Mouse (Mus musculus) limb, embryonic 15.5 days (tissue): ENCODE results near the gene Plcb3. TPM values are rescaled to one million over a fixed set of nuclear protein-coding genes. Genes with fewer than 3 reads are reported as not detected.

Experiments
- ATAC-seq: fragments of 200-750 bp; cut with Nextera tagmentation; 2 replicates; pipeline ENCODE4 v1.8.0; 2017; ENCODE audit warnings: low read depth, moderate TSS enrichment; ENCODE audit not compliant: insufficient number of reproducible peaks, low FRiP score, low TSS enrichment
- H3K27ac ChIP-seq: fragments of 300-500 bp; sonication (generic); 2 replicates; pipeline ENCODE4 v1.5.1; 2015; ENCODE audit warnings: moderate library complexity, mild to moderate bottlenecking, inconsistent platforms
- H3K27me3 ChIP-seq: fragments of 300-500 bp; sonication (generic); 2 replicates; pipeline ENCODE4 v1.6.1; 2015; ENCODE audit warnings: inconsistent platforms
- H3K36me3 ChIP-seq: fragments of 300-500 bp; sonication (generic); 2 replicates; pipeline ENCODE4 v1.6.1; 2015; ENCODE audit warnings: inconsistent platforms
- H3K4me1 ChIP-seq: fragments of 300-500 bp; sonication (generic); 2 replicates; pipeline ENCODE4 v1.6.1; 2015; ENCODE audit warnings: inconsistent platforms
- H3K4me2 ChIP-seq: fragments of 300-500 bp; sonication (generic); 2 replicates; pipeline ENCODE4 v1.6.1; 2015; ENCODE audit warnings: mild to moderate bottlenecking, inconsistent platforms
- H3K4me3 ChIP-seq: fragments of 300-500 bp; sonication (generic); 2 replicates; pipeline ENCODE4 v1.5.1; 2015; ENCODE audit warnings: mild to moderate bottlenecking, inconsistent platforms
- H3K9ac ChIP-seq: fragments of 300-500 bp; sonication (generic); 2 replicates; pipeline ENCODE4 v1.6.1; 2015; ENCODE audit warnings: inconsistent platforms
- H3K9me3 ChIP-seq: fragments of 300-500 bp; sonication (generic); 2 replicates; pipeline ENCODE4 v1.6.1; 2016; ENCODE audit warnings: inconsistent platforms
- WGBS: fragments of 180-500 bp; shearing (Covaris S2); methylation state at CpG from one replicate; pipeline ENCODE4 v1.1.7; 2015; 5-methylcytosine and 5-hydroxymethylcytosine counted together
- polyA plus RNA-seq: library from polyadenylated mRNA; unstranded; fragments of >200 nt; fragmentation: Nextera tagmentation; extraction: Ambion mirVana; gene quantifications from 2 replicates; pipeline ENCODE4 v1.2.1, GENCODE M21; 2015

Plcb3 gene
- 48.4 and 50.5 TPM in 2 replicates for polyA plus RNA-seq

DNA sequence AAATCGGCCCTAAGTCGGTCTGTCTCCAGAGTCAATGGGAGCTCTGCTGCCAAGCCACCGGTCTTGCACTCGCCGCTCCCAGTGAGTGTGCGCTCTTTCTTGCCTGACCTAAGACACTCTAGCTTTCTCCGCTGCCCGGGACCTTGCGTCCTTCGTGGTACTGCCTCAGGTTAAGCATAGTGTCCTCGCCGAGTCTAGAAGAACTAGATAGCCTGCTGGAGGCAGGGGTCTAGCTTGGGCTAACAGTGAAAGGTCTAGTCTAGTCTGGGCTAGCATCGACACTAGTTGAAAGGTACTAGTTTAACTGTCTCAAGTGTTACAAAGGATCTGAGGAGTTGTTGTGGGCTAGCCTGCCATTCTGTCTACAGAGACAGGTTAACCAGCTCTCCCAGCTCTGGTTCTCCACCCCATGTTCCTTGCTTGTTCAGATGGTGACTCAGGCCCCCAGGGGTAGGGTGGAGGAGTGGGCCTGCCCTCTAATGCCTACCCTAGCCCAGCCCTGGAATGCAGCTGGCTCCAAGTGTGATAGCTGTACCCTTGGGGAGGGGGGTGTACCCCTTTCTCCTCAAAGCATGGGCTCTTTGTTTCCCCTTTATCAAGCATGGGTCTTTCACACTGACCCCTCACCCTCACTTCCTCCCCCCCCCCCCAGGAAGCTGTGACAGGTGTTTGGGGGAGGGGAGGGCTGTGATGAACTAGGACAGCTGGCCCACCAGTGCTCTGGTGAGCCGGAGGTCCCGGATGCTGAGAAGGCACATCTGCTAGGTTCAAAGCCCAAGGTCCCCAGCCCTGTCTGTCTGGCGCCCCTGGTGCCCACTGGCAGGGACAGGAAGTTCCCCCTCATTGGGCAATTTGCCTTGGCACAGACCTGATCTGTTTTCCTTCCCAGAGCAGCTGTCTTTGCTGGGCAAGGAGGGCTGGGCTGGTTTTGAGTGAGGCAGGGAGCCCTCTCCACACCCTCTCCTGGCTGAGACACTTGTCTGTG is at the start of gene Plcb3:
Gene Plcb3, minus strand, starts transcription at position 934 of the 985 bp plus-strand sequence.
- under 1% methylated on average over 16 of the region's 16 CpGs for WGBS
- peaks cover 56% of the 10 kb centered on the region for H3K4me1 ChIP-seq
- H3K4me2 ChIP-seq: peak within 1 kb of the TSS; percentile 82
- ATAC-seq: no peak
- H3K4me3 ChIP-seq: peak within 1 kb of the TSS; percentile 68
- peaks cover 14% of the 10 kb centered on the region for H3K36me3 ChIP-seq
- H3K9me3 ChIP-seq: no peaks in the 10 kb centered on the region
- H3K27ac ChIP-seq: peak within 1 kb of the TSS; percentile 89
- H3K9ac ChIP-seq: peak within 1 kb of the TSS; percentile 67
- H3K27me3 ChIP-seq: no peaks in the 10 kb centered on the region

DNA sequence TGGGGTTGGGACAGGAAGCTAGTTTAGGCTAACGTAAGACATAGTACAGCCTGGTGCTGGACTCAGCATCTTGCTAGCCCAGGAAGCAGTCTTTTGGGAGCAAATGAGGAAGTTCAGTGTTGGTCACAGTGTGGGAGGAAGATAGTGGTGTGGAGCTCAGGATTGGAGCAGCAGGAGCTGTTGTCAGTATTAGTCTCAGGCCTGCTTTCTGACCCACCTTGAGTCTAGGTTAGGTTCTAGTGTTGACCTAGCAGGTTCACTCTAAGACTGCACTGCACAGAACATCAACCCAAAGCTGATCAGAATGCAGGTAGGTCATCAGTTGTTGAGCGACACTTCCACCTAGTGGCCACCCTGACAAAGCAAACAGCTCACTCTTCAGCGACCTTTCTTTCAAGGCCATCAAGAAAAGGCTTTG is 44.0 kb upstream of the Plcb3 start:
- ATAC-seq: 0 out of 2 replicates have a peak, but pooled peaks have one; percentile 21
- Histone ChIP-seq H3K36me3 (peaks cover 74% of the 10 kb centered on the region), H3K4me2 (no peak overlapping the region), H3K27me3 (no peaks in the 10 kb centered on the region), H3K4me3 (no peak overlapping the region), H3K9me3 (no peaks in the 10 kb centered on the region), H3K9ac (no peak overlapping the region), H3K4me1 (no peaks in the 10 kb centered on the region), H3K27ac (no peak overlapping the region)
- WGBS: 45% methylated on average over 3 of the region's 3 CpGs

DNA sequence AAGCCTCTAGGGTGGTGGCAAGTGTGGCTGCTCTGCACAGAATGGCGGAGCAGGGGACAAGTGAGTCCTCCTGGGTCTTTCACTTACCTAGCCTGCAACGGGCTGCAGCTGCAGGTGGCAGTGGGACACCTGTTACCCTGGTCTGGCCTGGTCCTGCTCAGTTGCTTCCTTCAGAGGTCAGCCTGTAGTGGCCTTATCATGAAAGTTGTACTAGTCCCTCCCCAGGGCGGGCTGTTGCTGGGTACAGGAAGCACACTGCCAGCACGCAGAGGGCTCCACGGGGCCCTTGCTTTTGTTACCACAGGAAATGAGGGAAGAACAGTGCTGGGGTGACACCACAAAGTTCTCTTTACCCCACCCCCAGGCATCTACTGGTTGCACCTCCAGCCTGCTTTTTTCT is 42.9 kb upstream of the Plcb3 start, which contains the start of gene Fermt3:
Gene Fermt3, minus strand, starts transcription at position 279 of the 400 bp plus-strand sequence.
- Histone ChIP-seq H3K9me3 (no peaks in the 10 kb centered on the region), H3K36me3 (peaks cover 67% of the 10 kb centered on the region), H3K4me2 (no peak within 1 kb of the TSS), H3K4me1 (no peaks in the 10 kb centered on the region), H3K27me3 (no peaks in the 10 kb centered on the region), H3K4me3 (no peak within 1 kb of the TSS), H3K27ac (peak within 1 kb of the TSS; percentile 17; the same call in 1 of the 2 replicates), H3K9ac (no peak within 1 kb of the TSS)
- ATAC-seq: no peak
- WGBS: 89% methylated on average over 5 of the region's 5 CpGs

DNA sequence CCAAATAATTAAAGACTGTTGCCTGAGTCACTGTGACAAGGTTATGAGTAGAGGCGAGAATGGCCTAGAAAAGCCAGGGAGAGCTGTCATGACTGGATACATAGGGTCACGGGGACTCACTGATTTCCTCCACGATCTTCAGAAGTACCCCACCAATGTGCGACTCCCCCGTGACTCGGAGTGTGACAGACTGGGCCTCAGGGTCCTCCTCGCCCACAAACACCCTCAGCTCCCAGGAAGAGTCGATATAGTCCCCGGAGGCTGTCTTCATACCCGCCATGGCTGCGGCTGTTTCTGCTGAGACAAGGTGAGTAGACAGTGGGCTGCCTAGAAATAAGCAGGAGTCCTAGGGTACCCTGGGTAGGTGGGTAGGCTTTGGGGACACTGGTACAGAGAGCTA is 42.3 kb upstream of the Plcb3 start:
- Histone ChIP-seq H3K4me3 (no peak overlapping the region), H3K27me3 (no peaks in the 10 kb centered on the region), H3K36me3 (peaks cover 68% of the 10 kb centered on the region), H3K4me1 (0 out of 2 replicates have a peak, but pooled peaks cover 2% of the 10 kb centered on the region), H3K9ac (no peak overlapping the region), H3K27ac (0 out of 2 replicates have a peak overlapping the region, but pooled peaks have one; percentile 17), H3K4me2 (no peak overlapping the region), H3K9me3 (no peaks in the 10 kb centered on the region)
- no peak for ATAC-seq
- 80% methylated on average over 11 of the region's 11 CpGs for WGBS

DNA sequence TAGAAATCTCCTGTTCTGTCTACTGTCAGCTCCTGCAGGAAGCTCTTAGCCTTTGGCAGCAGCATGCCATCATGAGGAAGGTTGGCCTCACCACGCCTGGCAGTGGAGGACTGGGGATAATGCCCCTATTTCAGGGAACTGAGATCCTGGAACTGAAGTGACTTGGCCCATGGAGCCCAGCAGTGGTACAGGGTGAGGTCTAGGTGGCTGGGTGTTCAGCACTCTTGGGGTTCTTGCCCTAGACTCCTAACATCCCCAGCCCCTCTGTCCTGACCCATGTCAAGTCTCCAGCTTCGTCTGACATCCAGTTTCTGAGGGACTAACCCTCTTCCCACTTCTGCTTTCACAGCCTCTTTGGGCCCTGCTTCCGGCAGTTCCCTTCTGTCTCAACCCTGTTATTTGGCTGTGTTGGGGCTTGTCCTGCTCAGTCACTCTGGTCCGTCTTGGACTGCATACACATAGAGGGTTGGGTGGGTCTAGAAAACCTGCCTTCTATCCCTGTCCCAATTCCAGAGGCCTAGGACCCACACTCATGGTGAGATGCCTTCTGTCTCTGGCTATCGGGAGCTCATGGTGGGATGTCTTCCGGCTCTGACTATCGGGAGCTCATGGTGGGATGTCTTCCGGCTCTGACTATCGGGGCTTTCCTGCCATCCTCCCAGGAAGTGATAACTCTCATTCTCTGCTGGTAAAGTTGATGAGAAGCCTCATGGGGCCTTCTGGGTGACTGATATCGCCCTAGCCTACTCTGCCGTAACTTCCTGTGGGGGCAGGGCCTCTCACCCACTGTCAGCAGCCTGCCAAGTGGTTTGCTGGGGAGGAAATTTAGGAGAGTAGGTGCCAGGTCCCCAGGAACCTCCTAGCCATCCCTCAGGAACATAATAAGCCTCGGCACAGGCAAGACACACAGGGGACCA is 41.5 kb upstream of the Plcb3 start:
- Histone ChIP-seq H3K9ac (no peak overlapping the region), H3K27ac (peak overlapping the region; percentile 17; the same call in 1 of the 2 replicates)

DNA sequence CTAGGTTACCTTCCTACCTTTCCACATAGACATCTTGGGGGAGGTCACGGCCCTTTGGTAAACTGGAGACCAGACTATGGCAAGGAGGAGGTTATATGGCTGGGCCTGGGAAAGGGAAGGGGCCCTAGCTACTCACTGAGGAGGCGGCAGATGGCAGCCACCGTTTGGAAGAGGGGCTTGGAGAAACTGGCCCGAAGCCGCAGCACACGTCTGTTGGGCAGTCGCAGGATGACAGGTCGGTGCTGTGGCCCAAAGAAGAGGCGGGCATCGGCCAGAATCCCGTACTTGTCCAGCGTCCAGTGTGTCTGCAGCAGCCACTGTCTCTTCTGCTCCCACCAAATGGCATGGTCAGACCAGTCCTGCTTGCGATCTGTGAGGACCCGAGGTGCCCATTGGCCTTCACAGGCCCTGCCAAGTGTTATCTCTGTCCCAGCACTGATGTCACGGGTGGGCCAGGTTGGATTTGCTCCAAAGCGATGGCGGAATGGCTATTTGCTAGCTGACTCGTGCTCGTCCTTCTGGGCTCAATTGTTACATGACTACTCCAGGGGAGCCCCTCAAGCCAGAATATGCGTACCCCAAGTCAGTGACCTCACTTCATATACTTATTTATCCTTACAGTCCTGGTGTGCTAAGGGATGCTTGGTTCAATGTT is 38.3 kb upstream of the Plcb3 start:
- Histone ChIP-seq H3K9me3 (no peaks in the 10 kb centered on the region), H3K36me3 (peaks cover 29% of the 10 kb centered on the region), H3K27ac (no peak overlapping the region), H3K4me2 (no peak overlapping the region), H3K9ac (no peak overlapping the region), H3K4me1 (0 out of 2 replicates have a peak, but pooled peaks cover 2% of the 10 kb centered on the region), H3K4me3 (no peak overlapping the region), H3K27me3 (no peaks in the 10 kb centered on the region)
- WGBS: 90% methylated on average over 20 of the region's 20 CpGs
- no peak for ATAC-seq

More for the DNA sequence above, 41.5 kb upstream of the Plcb3 start:
- H3K9me3 ChIP-seq: no peaks in the 10 kb centered on the region
- H3K4me2 ChIP-seq: no peak overlapping the region
- WGBS: 72% methylated on average over 12 of the region's 12 CpGs
- 0 out of 2 replicates have a peak, but pooled peaks cover 2% of the 10 kb centered on the region for H3K4me1 ChIP-seq
- H3K4me3 ChIP-seq: no peak overlapping the region
- no peaks in the 10 kb centered on the region for H3K27me3 ChIP-seq
- ATAC-seq: no peak
- peaks cover 61% of the 10 kb centered on the region for H3K36me3 ChIP-seq

DNA sequence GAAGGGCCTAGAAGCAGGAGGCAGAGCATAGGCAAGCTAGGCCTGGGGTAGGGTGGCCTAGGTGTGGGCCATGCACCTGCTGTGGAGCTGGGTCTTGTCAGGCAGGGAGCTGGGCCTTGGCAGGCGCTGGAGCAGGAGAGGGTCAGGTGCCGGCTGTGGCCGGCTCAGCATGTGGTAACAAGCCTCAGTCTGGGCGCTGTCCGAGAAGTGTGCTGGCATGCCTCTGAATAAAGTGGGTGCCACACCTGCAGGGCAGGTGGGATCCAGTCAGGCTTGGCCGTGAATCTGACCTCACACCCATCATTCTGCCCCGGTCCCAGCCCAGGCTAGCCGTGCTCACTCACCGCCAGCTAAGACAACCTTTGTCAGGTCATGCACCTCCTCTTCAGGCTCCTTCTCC is 37.7 kb upstream of the Plcb3 start:
- ATAC-seq: no peak
- WGBS: 85% methylated on average over 9 of the region's 9 CpGs

DNA sequence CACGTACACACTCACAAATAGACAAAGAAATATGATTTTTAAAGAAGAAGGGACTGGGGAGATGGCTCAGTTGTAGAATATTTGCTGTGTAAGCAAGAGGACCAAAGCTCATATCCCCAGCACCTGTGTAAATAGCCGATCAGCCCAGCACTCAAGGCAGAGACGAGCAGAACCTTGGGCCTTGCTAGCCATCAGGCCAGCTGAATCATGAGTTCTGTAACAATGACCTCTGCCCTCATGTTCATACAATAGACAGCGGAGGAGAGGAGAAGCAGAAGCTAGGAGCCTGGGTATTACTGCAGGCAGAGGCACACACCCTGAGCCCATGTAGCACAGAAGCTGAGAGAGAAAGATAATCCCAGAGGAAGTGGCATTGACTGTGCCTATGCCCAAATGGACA is 36.2 kb upstream of the Plcb3 start:
- Histone ChIP-seq H3K4me1 (0 out of 2 replicates have a peak, but pooled peaks cover 2% of the 10 kb centered on the region), H3K27ac (no peak overlapping the region), H3K4me2 (no peak overlapping the region), H3K27me3 (no peaks in the 10 kb centered on the region), H3K9ac (no peak overlapping the region), H3K9me3 (no peaks in the 10 kb centered on the region), H3K4me3 (no peak overlapping the region), H3K36me3 (peaks cover 10% of the 10 kb centered on the region; the same call in 1 of the 2 replicates)
- 81% methylated on average over 4 of the region's 4 CpGs for WGBS
- no peak for ATAC-seq

More for the DNA sequence above, 37.7 kb upstream of the Plcb3 start:
- Histone ChIP-seq H3K4me1 (0 out of 2 replicates have a peak, but pooled peaks cover 2% of the 10 kb centered on the region), H3K4me3 (no peak overlapping the region), H3K27me3 (no peaks in the 10 kb centered on the region), H3K4me2 (no peak overlapping the region), H3K9me3 (no peaks in the 10 kb centered on the region), H3K36me3 (peaks cover 22% of the 10 kb centered on the region; the same call in 1 of the 2 replicates), H3K9ac (no peak overlapping the region), H3K27ac (no peak overlapping the region)

DNA sequence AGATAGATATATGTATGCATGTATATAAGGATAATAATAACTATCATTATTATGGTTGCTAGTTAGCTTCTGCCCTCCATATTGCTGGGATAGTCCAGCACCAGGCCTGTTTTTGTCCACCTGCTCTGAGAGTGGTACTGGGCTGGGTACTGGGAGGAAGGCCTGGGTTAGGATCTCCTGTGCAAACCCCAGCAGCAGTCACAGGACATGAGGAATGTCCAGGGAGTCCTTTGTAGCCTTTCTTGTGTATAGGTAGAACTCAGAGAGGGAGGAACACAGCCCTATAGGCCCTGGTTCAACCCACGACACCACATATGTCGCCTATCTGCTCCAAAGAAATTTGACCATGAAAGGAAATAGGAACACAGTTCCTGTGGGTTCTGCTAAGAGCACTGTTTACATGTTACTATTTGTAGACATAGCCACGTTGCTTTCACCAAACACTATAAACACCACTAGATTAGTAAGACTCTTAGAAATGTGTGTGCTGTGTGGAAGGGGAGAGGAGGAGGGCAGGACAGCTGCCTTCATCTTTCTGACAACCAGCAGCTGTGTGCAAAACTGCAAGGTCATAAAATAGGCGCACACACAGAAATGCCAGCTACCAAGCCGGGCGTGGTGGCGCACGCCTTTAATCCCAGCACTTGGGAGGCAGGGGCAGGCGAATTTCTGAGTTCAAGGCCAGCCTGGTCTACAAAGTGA is 30.8 kb upstream of the Plcb3 start:
- no peak overlapping the region for H3K27ac ChIP-seq
- no peak overlapping the region for H3K9ac ChIP-seq
- no peaks in the 10 kb centered on the region for H3K27me3 ChIP-seq
- no peaks in the 10 kb centered on the region for H3K4me1 ChIP-seq
- 76% methylated on average over 9 of the region's 9 CpGs for WGBS
- no peak for ATAC-seq
- no peak overlapping the region for H3K4me3 ChIP-seq
- H3K36me3 ChIP-seq: no peaks in the 10 kb centered on the region
- H3K4me2 ChIP-seq: no peak overlapping the region
- H3K9me3 ChIP-seq: no peaks in the 10 kb centered on the region

DNA sequence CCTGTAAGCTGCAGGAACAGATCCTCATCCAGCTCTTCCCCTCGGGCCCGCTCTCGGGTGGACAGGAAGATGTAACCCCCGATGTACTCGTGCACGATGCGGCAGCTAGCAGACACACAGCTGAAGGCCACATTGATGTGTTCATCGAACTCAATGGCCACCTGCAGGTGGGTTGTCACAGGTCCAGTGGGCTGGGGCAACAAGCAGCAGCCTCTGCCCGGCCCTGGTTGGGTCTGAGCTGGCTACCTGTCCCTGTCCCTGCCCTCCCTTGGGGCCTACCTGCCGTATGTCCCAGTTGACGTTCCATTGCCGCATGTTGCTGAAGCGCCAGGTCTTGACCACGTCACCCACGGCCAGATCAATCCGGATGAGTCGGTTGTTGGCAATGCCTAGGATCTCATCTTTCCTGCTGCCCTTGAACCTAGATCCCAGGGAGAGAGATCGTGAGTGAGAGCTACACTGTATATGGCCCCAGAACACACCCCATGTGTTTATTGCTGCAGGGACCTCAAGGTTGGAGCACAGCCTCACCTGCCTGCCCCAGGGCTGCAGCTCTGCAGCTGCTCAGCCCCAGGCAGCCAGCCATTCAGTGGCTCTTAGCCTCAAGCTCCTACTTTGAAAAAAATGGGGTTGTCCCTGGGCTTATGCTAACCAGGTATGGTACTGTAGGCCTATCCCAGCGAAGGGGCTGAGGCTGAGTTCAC is 23.2 kb upstream of the Plcb3 start:
- H3K9me3 ChIP-seq: no peaks in the 10 kb centered on the region
- no peaks in the 10 kb centered on the region for H3K27me3 ChIP-seq
- H3K36me3 ChIP-seq: peaks cover 26% of the 10 kb centered on the region
- no peak overlapping the region for H3K4me3 ChIP-seq
- ATAC-seq: no peak
- H3K9ac ChIP-seq: no peak overlapping the region
- no peak overlapping the region for H3K27ac ChIP-seq
- 92% methylated on average over 19 of the region's 19 CpGs for WGBS
- H3K4me2 ChIP-seq: no peak overlapping the region
- H3K4me1 ChIP-seq: peaks cover 22% of the 10 kb centered on the region
